Mouse (Mus musculus) limb, embryonic 14.5 days (tissue): ENCODE measurements around the gene Zmynd8. TPM values are rescaled to one million over a fixed set of nuclear protein-coding genes. Genes with fewer than 3 reads are reported as not detected.
A peak's percentile ranks its signal among the peaks of the same experiment; 100 is the strongest.

ENCODE experiments used
- ATAC-seq: fragments of 200-750 bp; cut with Nextera tagmentation; 2 replicates; pipeline ENCODE4 v1.8.0; 2017; ENCODE audit warnings: low read depth, moderate number of reproducible peaks, moderate TSS enrichment; ENCODE audit not compliant: low FRiP score
- DNase-seq: peaks from one replicate; pipeline ENCODE4 v3.0.0-alpha.2; 2015; ENCODE audit warnings: low spot score
- H3K27ac ChIP-seq: fragments of 300-500 bp; sonication (generic); replicated peaks from 2 replicates; pipeline ENCODE4 v1.5.1; 2014; ENCODE audit warnings: low read depth, mild to moderate bottlenecking, low read length, moderate library complexity, mixed read lengths
- H3K27me3 ChIP-seq: fragments of 300-500 bp; sonication (generic); 2 replicates; pipeline ENCODE4 v1.6.1; 2014; ENCODE audit warnings: low read length, mixed read lengths; ENCODE audit not compliant: control insufficient read depth, insufficient read depth
- H3K36me3 ChIP-seq: fragments of 300-500 bp; sonication (generic); 2 replicates; pipeline ENCODE4 v1.6.1; 2014; ENCODE audit warnings: mild to moderate bottlenecking, low read length, moderate library complexity, mixed read lengths; ENCODE audit not compliant: control insufficient read depth, insufficient read depth
- H3K4me1 ChIP-seq: fragments of 300-500 bp; sonication (generic); 2 replicates; pipeline ENCODE4 v1.6.1; 2014; ENCODE audit warnings: antibody characterized with exemption, low read length, mixed read lengths; ENCODE audit not compliant: control insufficient read depth, insufficient read depth
- H3K4me2 ChIP-seq: fragments of 300-500 bp; sonication (generic); replicated peaks from 2 replicates; pipeline ENCODE4 v1.6.1; 2014; ENCODE audit warnings: low read depth, mild to moderate bottlenecking, low read length, moderate library complexity; ENCODE audit not compliant: severe bottlenecking
- H3K4me3 ChIP-seq: fragments of 300-500 bp; sonication (generic); replicated peaks from 2 replicates; pipeline ENCODE4 v1.5.1; 2014; ENCODE audit warnings: low read length
- H3K9ac ChIP-seq: fragments of 300-500 bp; sonication (generic); 2 replicates; pipeline ENCODE4 v1.6.1; 2014; ENCODE audit warnings: mild to moderate bottlenecking, low read depth, low read length, moderate library complexity; ENCODE audit not compliant: severe bottlenecking
- H3K9me3 ChIP-seq: fragments of 300-500 bp; sonication (generic); 2 replicates; pipeline ENCODE4 v1.6.1; 2016; ENCODE audit warnings: low read length; ENCODE audit not compliant: control insufficient read depth
- POLR2A ChIP-seq: fragments of 200-500 bp; IDR thresholded peaks from 2 replicates; pipeline ENCODE4 v1.8.0; 2012; ENCODE audit warnings: inconsistent platforms, mild to moderate bottlenecking, moderate library complexity, borderline replicate concordance; ENCODE audit not compliant: insufficient read depth, insufficient read length; ENCODE audit errors: extremely low read depth
- WGBS: fragments of 180-500 bp; shearing (Covaris S2); extraction: QIAGEN DNeasy Blood & Tissue Kit; methylation state at CpG from one replicate; pipeline ENCODE4 v1.1.7; 2014; 5-methylcytosine and 5-hydroxymethylcytosine counted together
- polyA plus RNA-seq, 2 experiments: library from polyadenylated mRNA; depleted of rRNA in 1 of 2; stranded (reverse) in 1 of 2; unstranded in 1 of 2; fragments of >200 nt; fragmentation: Nextera tagmentation in 1 of 2; extraction: Ambion mirVana in 1 of 2; gene quantifications; 2 replicates each; pipeline versions ENCODE4 v1.2.1 to v1.2.3; 2012 to 2014

The Zmynd8 gene
- polyA plus RNA-seq, 2 experiments, result 30.2 to 49.5 TPM

- H3K27ac ChIP-seq, result no peak overlapping the region
- no peak overlapping the region for H3K4me2 ChIP-seq
- 85% methylated on average over 3 of the region's 3 CpGs for WGBS
- DNase-seq (no peak), ATAC-seq (no peak)
- H3K9me3 ChIP-seq, result no peaks in the 10 kb centered on the region
- H3K27me3 ChIP-seq, result no peaks in the 10 kb centered on the region
- no peaks in the 10 kb centered on the region for H3K4me1 ChIP-seq
- no peak for TF ChIP-seq POLR2A
- H3K36me3 ChIP-seq, result no peaks in the 10 kb centered on the region
- H3K9ac ChIP-seq, result no peak overlapping the region
- H3K4me3 ChIP-seq, result no peak overlapping the region
Measured at GRCm38 (mm10) chr2:165922994-165923393, 24.2 kb upstream of the Zmynd8 start.

GRCm38 (mm10) chr2:165922047-165922728 lies 23.4 kb upstream of the Zmynd8 start:
- DNase-seq (no peak), ATAC-seq (no peak)
- Histone ChIP-seq H3K27ac (no peak overlapping the region), H3K36me3 (no peaks in the 10 kb centered on the region), H3K4me1 (no peaks in the 10 kb centered on the region), H3K4me3 (no peak overlapping the region), H3K4me2 (no peak overlapping the region), H3K9me3 (no peaks in the 10 kb centered on the region), H3K9ac (no peak overlapping the region), H3K27me3 (no peaks in the 10 kb centered on the region)
- WGBS, result 59% methylated on average over 13 of the region's 13 CpGs
- no peak for TF ChIP-seq POLR2A

- no peaks in the 10 kb centered on the region for H3K36me3 ChIP-seq
- H3K4me3 ChIP-seq, result no peak overlapping the region
- no peak overlapping the region for H3K9ac ChIP-seq
- no peaks in the 10 kb centered on the region for H3K9me3 ChIP-seq
- WGBS, result 18% methylated on average over 11 of the region's 11 CpGs
- H3K4me2 ChIP-seq, result no peak overlapping the region
- no peak for TF ChIP-seq POLR2A
- no peaks in the 10 kb centered on the region for H3K4me1 ChIP-seq
- H3K27me3 ChIP-seq, result no peaks in the 10 kb centered on the region
- ATAC-seq (peak; percentile 83), DNase-seq (peak; percentile 94)
- no peak overlapping the region for H3K27ac ChIP-seq
Measured at GRCm38 (mm10) chr2:165914298-165914697, 15.5 kb upstream of the Zmynd8 start.

- ATAC-seq (no peak), DNase-seq (no peak)
- Histone ChIP-seq H3K4me2 (no peak overlapping the region), H3K9ac (no peak overlapping the region), H3K9me3 (no peaks in the 10 kb centered on the region), H3K36me3 (no peaks in the 10 kb centered on the region), H3K4me1 (no peaks in the 10 kb centered on the region), H3K4me3 (no peak overlapping the region), H3K27ac (no peak overlapping the region), H3K27me3 (no peaks in the 10 kb centered on the region)
- TF ChIP-seq POLR2A, result no peak
- WGBS, result 72% methylated on average over 7 of the region's 7 CpGs
Measured at GRCm38 (mm10) chr2:165913073-165913472, 14.3 kb upstream of the Zmynd8 start.

- no peak for ATAC-seq
- H3K27ac ChIP-seq, result no peak overlapping the region
- H3K4me2 ChIP-seq, result no peak overlapping the region
Measured at GRCm38 (mm10) chr2:165909731-165910130, 10.9 kb upstream of the Zmynd8 start.

More at GRCm38 (mm10) chr2:165909731-165910130, 10.9 kb upstream of the Zmynd8 start:
- no peak overlapping the region; the same call in 1 of the 2 replicates for H3K9ac ChIP-seq
- H3K36me3 ChIP-seq, result no peaks in the 10 kb centered on the region
- TF ChIP-seq POLR2A, result no peak
- H3K27me3 ChIP-seq, result no peaks in the 10 kb centered on the region
- H3K4me1 ChIP-seq, result no peaks in the 10 kb centered on the region
- H3K9me3 ChIP-seq, result no peaks in the 10 kb centered on the region
- no peak overlapping the region for H3K4me3 ChIP-seq
- DNase-seq, result peak; percentile 53
